Mouse (Mus musculus): Measurements from ENCODE around the gene Inha.
A peak's percentile ranks its signal among the peaks of the same experiment; 100 is the strongest.

The Inha gene

GRCm38 (mm10) chr1:75519576-75519975 is 12.7 kb downstream of the Inha start:
- no peak for DNase-seq (ENCODE audit: low spot score in 2 of 2)

- DNase-seq (ENCODE audit: low spot score in 2 of 2), result peak; percentile 85 to 89
These were observed 14.6 kb downstream of the Inha start, which contains the start of gene Stk11ip for GRCm38 (mm10) chr1:75521321-75522031. Gene Stk11ip (plus strand): TSS chr1:75521529.

- DNase-seq (ENCODE audit: low spot score in 2 of 2), result no peak
These were observed 17.8 kb downstream of the Inha start for GRCm38 (mm10) chr1:75524679-75525078.

GRCm38 (mm10) chr1:75530546-75530945 is 23.7 kb downstream of the Inha start:
- no peak for DNase-seq (ENCODE audit: low spot score in 2 of 2)

- no peak for DNase-seq (ENCODE audit: low spot score in 2 of 2)
These were observed 25.6 kb downstream of the Inha start for GRCm38 (mm10) chr1:75532280-75533172.

GRCm38 (mm10) chr1:75533325-75534252 is 26.7 kb downstream of the Inha start:
- no peak for DNase-seq (ENCODE audit: low spot score in 2 of 2)

- DNase-seq (ENCODE audit: low spot score in 2 of 2), result no peak
These were observed 30.7 kb downstream of the Inha start for GRCm38 (mm10) chr1:75537587-75537986.

GRCm38 (mm10) chr1:75538597-75539190 is 31.8 kb downstream of the Inha start:
- no peak for DNase-seq (ENCODE audit: low spot score in 2 of 2)

GRCm38 (mm10) chr1:75541496-75541895 is 34.6 kb downstream of the Inha start:
- no peak for DNase-seq (ENCODE audit: low spot score in 2 of 2)

GRCm38 (mm10) chr1:75544351-75544750 is 37.5 kb downstream of the Inha start:
- no peak for DNase-seq (ENCODE audit: low spot score in 2 of 2)

- peak in 1 of 2 experiments; percentile 65 for DNase-seq (ENCODE audit: low spot score in 2 of 2)
These were observed 39.4 kb downstream of the Inha start, which contains the start of gene Slc4a3 for GRCm38 (mm10) chr1:75545965-75546956. Gene Slc4a3 (plus strand): TSS chr1:75546266.

- no peak for DNase-seq (ENCODE audit: low spot score in 2 of 2)
These were observed 40.5 kb downstream of the Inha start for GRCm38 (mm10) chr1:75547351-75547750.

- DNase-seq (ENCODE audit: low spot score in 2 of 2), result no peak
These were observed 41.2 kb downstream of the Inha start for GRCm38 (mm10) chr1:75548083-75548482.

- no peak for DNase-seq (ENCODE audit: low spot score in 2 of 2)
These were observed 42.0 kb downstream of the Inha start for GRCm38 (mm10) chr1:75548871-75549270.

- no peak for DNase-seq (ENCODE audit: low spot score in 2 of 2)
These were observed 42.7 kb downstream of the Inha start for GRCm38 (mm10) chr1:75549289-75550279.

GRCm38 (mm10) chr1:75550586-75550985 is 43.7 kb downstream of the Inha start:
- DNase-seq (ENCODE audit: low spot score in 2 of 2), result no peak

GRCm38 (mm10) chr1:75555680-75556079 is 48.8 kb downstream of the Inha start:
- DNase-seq (ENCODE audit: low spot score in 2 of 2), result no peak

- no peak for DNase-seq (ENCODE audit: low spot score in 2 of 2)
These were observed 49.4 kb downstream of the Inha start for GRCm38 (mm10) chr1:75556143-75556781.
